Mouse (Mus musculus): ENCODE measurements around the gene Wipf2.

DNA sequence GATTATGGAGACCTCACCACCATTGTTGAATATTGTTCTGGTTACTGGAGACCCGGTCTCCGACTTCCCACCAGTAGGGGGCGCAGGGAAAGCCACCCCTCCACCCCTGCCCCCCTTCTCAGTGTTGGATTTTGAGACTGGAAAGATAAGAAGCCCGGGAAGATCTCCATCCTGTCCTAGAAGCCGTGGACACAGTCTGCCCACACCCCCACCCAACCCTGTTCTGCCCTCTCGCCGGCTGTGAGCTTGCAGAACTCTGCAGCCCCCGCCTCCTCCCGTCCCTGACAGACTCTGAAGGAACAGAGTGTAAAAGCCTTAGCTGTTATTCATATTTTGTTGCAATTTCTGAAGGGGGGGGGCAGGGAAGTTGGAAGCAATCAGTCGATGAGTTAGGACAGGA, 90.9 kb downstream of the Wipf2 start:
- TF ChIP-seq TAL1 (IDR thresholded peaks at IDR 0.05; ENCODE audit: low read length) (no peak), CTCF (IDR thresholded peaks at IDR 0.05 in 2 of 3, conservative IDR thresholded peaks at IDR 0.05 in 1 of 3; ENCODE audit: control insufficient read depth in 1 of 3, insufficient read depth in 1 of 3, low read depth in 2 of 3, low read length in 3 of 3, poor library complexity in 1 of 3, severe bottlenecking in 1 of 3) (peak; percentile 52 to 94 (median 77)), TBP (IDR thresholded peaks at IDR 0.05; ENCODE audit: low read depth, low read length) (no peak), HCFC1 (IDR thresholded peaks at IDR 0.05; ENCODE audit: low read depth, low read length) (no peak), ZMIZ1 (IDR thresholded peaks at IDR 0.05; ENCODE audit: low read depth, low read length) (no peak), ZKSCAN1 (IDR thresholded peaks at IDR 0.05; ENCODE audit: low read depth, low read length) (no peak), CHD2 (IDR thresholded peaks at IDR 0.05; ENCODE audit: low read length) (no peak), KAT2A (conservative IDR thresholded peaks at IDR 0.05; ENCODE audit: low read depth, low read length) (no peak), MAZ (IDR thresholded peaks at IDR 0.05; ENCODE audit: low read depth, low read length) (peak; percentile 90), GATA1 (IDR thresholded peaks at IDR 0.05; ENCODE audit: low read depth, low read length) (no peak), UBTF (IDR thresholded peaks at IDR 0.05; ENCODE audit: borderline replicate concordance, insufficient read depth, low read depth, low read length) (no peak)

All from MEL (cell line).